Mouse (Mus musculus) C2C12 (cell line): ENCODE results near the gene 2810004N23Rik. TPM values are rescaled to one million over a fixed set of nuclear protein-coding genes. Genes with fewer than 3 reads are reported as not detected.
A peak's percentile ranks its signal among the peaks of the same experiment; 100 is the strongest.

Experiments
- H3K27me3 ChIP-seq: one replicate; pipeline ENCODE4 v1.6.1; 2011; ENCODE audit not compliant: control insufficient read depth, insufficient read depth, insufficient read length
- H3K36me3 ChIP-seq: one replicate; pipeline ENCODE4 v1.6.1; 2011; ENCODE audit not compliant: control insufficient read depth, insufficient read depth
- H3K4me3 ChIP-seq: one replicate; pipeline ENCODE4 v1.5.1; 2011; ENCODE audit warnings: mild to moderate bottlenecking, control low read depth; ENCODE audit not compliant: poor library complexity, insufficient read depth, severe bottlenecking
- H3K79me2 ChIP-seq: one replicate; pipeline ENCODE4 v1.6.1; 2011; ENCODE audit not compliant: control insufficient read depth, insufficient read depth
- H3K79me3 ChIP-seq: one replicate; pipeline ENCODE4 v1.6.1; 2011; ENCODE audit warnings: low read depth, control low read depth
- H3ac ChIP-seq: one replicate; pipeline ENCODE3; 2011; ENCODE audit warnings: low read depth; ENCODE audit not compliant: control insufficient read depth, insufficient read length
- CEBPB ChIP-seq: IDR thresholded peaks from one replicate; pipeline ENCODE4 v1.6.1; 2011; ENCODE audit warnings: low read depth, mild to moderate bottlenecking, control low read depth, moderate library complexity
- CTCF ChIP-seq: IDR thresholded peaks from one replicate; pipeline ENCODE4 v1.5.1; 2011; ENCODE audit not compliant: control insufficient read depth, insufficient read depth, insufficient read length
- FOSL1 ChIP-seq: IDR thresholded peaks from one replicate; pipeline ENCODE4 v1.8.0; 2011; ENCODE audit warnings: mild to moderate bottlenecking, low read length; ENCODE audit not compliant: poor library complexity, insufficient read depth, severe bottlenecking
- MAX ChIP-seq: IDR thresholded peaks from one replicate; pipeline ENCODE4 v1.6.1; 2011; ENCODE audit warnings: mild to moderate bottlenecking, control low read depth
- MYOD1 ChIP-seq: IDR thresholded peaks from one replicate; pipeline ENCODE4 v1.6.1; 2011; ENCODE audit warnings: low read depth; ENCODE audit not compliant: control insufficient read depth, insufficient read length
- MYOG ChIP-seq: IDR thresholded peaks from one replicate; pipeline ENCODE4 v1.6.1; 2011; ENCODE audit not compliant: control insufficient read depth, insufficient read length; ENCODE audit errors: extremely low read depth
- USF1 ChIP-seq: IDR thresholded peaks from one replicate; pipeline ENCODE4 v1.6.1; 2011; ENCODE audit warnings: low read depth, mild to moderate bottlenecking, control low read depth, moderate library complexity
- polyA plus RNA-seq: library from polyadenylated mRNA; unstranded; fragments of >200 nt; fragmentation: generic; extraction: Trizol; gene quantifications from one replicate; pipeline ENCODE4 v1.2.1, GENCODE M21; 2012; ENCODE audit warnings: missing spikeins

Gene 2810004N23Rik
- polyA plus RNA-seq, 1 experiment: 27.9 TPM

- no peaks in the 10 kb centered on the region for H3K79me3 ChIP-seq
- H3K4me3 ChIP-seq: no peak overlapping the region
- no peak overlapping the region for H3ac ChIP-seq
- TF ChIP-seq MAX (no peak), CEBPB (no peak), CTCF (no peak), MYOD1 (no peak), MYOG (no peak), USF1 (no peak), FOSL1 (no peak)
- no peaks in the 10 kb centered on the region for H3K27me3 ChIP-seq
- peaks cover 27% of the 10 kb centered on the region for H3K36me3 ChIP-seq
- no peaks in the 10 kb centered on the region for H3K79me2 ChIP-seq
Measured at GRCm38 (mm10) chr8:124835848-124836247, 27.1 kb downstream of the 2810004N23Rik start.

- Histone ChIP-seq H3K27me3 (no peaks in the 10 kb centered on the region), H3K36me3 (peaks cover 5% of the 10 kb centered on the region), H3K79me3 (no peaks in the 10 kb centered on the region), H3K79me2 (no peaks in the 10 kb centered on the region), H3K4me3 (no peak overlapping the region), H3ac (no peak overlapping the region)
- TF ChIP-seq MAX (no peak), CTCF (no peak), USF1 (no peak)
Measured at GRCm38 (mm10) chr8:124833430-124834205, 29.3 kb downstream of the 2810004N23Rik start.

GRCm38 (mm10) chr8:124831941-124832340, 31.0 kb downstream of the 2810004N23Rik start:
- Histone ChIP-seq H3K79me2 (no peaks in the 10 kb centered on the region), H3K36me3 (no peaks in the 10 kb centered on the region), H3ac (peak overlapping the region; percentile 24), H3K79me3 (no peaks in the 10 kb centered on the region), H3K4me3 (no peak overlapping the region), H3K27me3 (no peaks in the 10 kb centered on the region)
- TF ChIP-seq CTCF (no peak), USF1 (no peak), MYOG (no peak), CEBPB (no peak), MYOD1 (no peak), FOSL1 (no peak), MAX (no peak)

- no peak overlapping the region for H3K4me3 ChIP-seq
- H3K27me3 ChIP-seq: no peaks in the 10 kb centered on the region
- no peaks in the 10 kb centered on the region for H3K79me2 ChIP-seq
- no peaks in the 10 kb centered on the region for H3K79me3 ChIP-seq
- no peak overlapping the region for H3ac ChIP-seq
- H3K36me3 ChIP-seq: no peaks in the 10 kb centered on the region
- TF ChIP-seq MAX: no peak
- TF ChIP-seq CEBPB: no peak
- no peak for TF ChIP-seq MYOD1
- TF ChIP-seq MYOG: no peak
- no peak for TF ChIP-seq FOSL1
- TF ChIP-seq CTCF: no peak
- TF ChIP-seq USF1: no peak
Measured at GRCm38 (mm10) chr8:124831531-124831930, 31.4 kb downstream of the 2810004N23Rik start.

- Histone ChIP-seq H3K79me3 (no peaks in the 10 kb centered on the region), H3ac (no peak overlapping the region), H3K36me3 (no peaks in the 10 kb centered on the region), H3K27me3 (no peaks in the 10 kb centered on the region), H3K4me3 (no peak overlapping the region), H3K79me2 (no peaks in the 10 kb centered on the region)
- TF ChIP-seq CEBPB (no peak), FOSL1 (no peak)
Measured at GRCm38 (mm10) chr8:124830050-124830449, 32.9 kb downstream of the 2810004N23Rik start.

GRCm38 (mm10) chr8:124828561-124829240, 34.2 kb downstream of the 2810004N23Rik start:
- Histone ChIP-seq H3K79me2 (no peaks in the 10 kb centered on the region), H3K4me3 (no peak overlapping the region), H3ac (no peak overlapping the region), H3K36me3 (no peaks in the 10 kb centered on the region), H3K27me3 (no peaks in the 10 kb centered on the region), H3K79me3 (no peaks in the 10 kb centered on the region)
- TF ChIP-seq CTCF (no peak), MYOG (no peak), MYOD1 (no peak), FOSL1 (no peak), CEBPB (no peak), USF1 (no peak)
